ENCODE assay signal across 9 mouse cellular contexts in the genomic region with DNA sequence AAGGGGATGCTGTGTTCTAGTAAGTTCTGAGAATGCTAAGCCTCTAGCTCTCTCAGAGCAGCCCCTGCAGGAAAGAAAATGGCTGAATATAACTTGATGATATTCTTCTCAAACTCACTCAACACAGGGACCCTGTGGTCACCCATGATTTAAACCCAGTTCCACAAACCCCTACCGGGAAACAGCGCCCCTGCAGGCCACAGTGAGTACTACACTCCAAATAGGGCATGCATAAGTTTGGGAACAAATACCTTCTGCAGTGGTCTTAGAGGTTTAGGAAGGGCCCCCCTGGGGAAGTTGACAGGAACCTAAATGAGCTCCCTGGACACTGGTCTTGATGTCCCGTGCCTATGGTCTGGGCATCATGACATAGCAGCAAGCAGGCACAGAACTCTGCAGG. TPM values are rescaled to one million over a fixed set of nuclear protein-coding genes. Genes with fewer than 3 reads are reported as not detected.
DNase-seq lines count a peak whose midpoint lies in the region; ATAC-seq lines count a peak whose summit lies in the region.
"Had no signal": no experiment of that assay in that cellular context is flagged by ENCODE, and none has a peak within 500 bp of the region (broad histone marks: within the 10 kb centered on the region; RNA-seq: fewer than 3 reads in every experiment).

No protein-coding gene starts in this region.

- 52% methylated on average over 3 of the region's 3 CpGs for WGBS in midbrain, embryonic 10.5 days
- 49% methylated on average over 3 of the region's 3 CpGs for WGBS in midbrain, embryonic 16.5 days

- ATAC-seq in midbrain, embryonic 16.5 days, result no peak
- peak; percentile 74 for ATAC-seq in granulocyte monocyte progenitor cell, adult 5-6 weeks (replicated peaks; ENCODE audit: poor library complexity, severe bottlenecking)

- no peak overlapping the region for H3K9ac ChIP-seq in midbrain, embryonic 16.5 days (ENCODE audit: low read depth, low read length)
- H3K9ac ChIP-seq: liver, embryonic 13.5 days had no signal

- no peak overlapping the region for H3K4me2 ChIP-seq in midbrain, embryonic 16.5 days (ENCODE audit: low read length)
- H3K4me2 ChIP-seq: liver, embryonic 13.5 days had no signal

- DNase-seq in embryo, embryonic 11 days, result peak; percentile 18
- DNase-seq in embryo, embryonic 10 days (ENCODE audit: low spot score), result no peak
- DNase-seq in midbrain, embryonic 10.5 days (ENCODE audit: low spot score), result peak; percentile 33
- DNase-seq in thymus, postnatal 0 days (ENCODE audit: low spot score), result peak; percentile 35
- DNase-seq in gastrocnemius, postnatal 36 days, result no peak
- DNase-seq in ovary, postnatal 36 days (ENCODE audit: low spot score), result no peak
- DNase-seq: liver, embryonic 13.5 days had no signal

- no peaks in the 10 kb centered on the region for H3K4me1 ChIP-seq in midbrain, embryonic 10.5 days
- H3K4me1 ChIP-seq in midbrain, embryonic 16.5 days (ENCODE audit: control insufficient read depth, insufficient read depth, low read length), result peaks cover 5% of the 10 kb centered on the region; the same call in 1 of the 2 replicates
- H3K4me1 ChIP-seq: liver, embryonic 13.5 days had no signal

- no peaks in the 10 kb centered on the region for H3K27me3 ChIP-seq in midbrain, embryonic 10.5 days (ENCODE audit: low read depth, poor library complexity, severe bottlenecking)
- no peaks in the 10 kb centered on the region for H3K27me3 ChIP-seq in midbrain, embryonic 16.5 days (ENCODE audit: control insufficient read depth, insufficient read depth, low read depth, low read length)
- H3K27me3 ChIP-seq: liver, embryonic 13.5 days had no signal

- H3K9me3 ChIP-seq in midbrain, embryonic 10.5 days (replicated peaks), result no peaks in the 10 kb centered on the region
- no peaks in the 10 kb centered on the region for H3K9me3 ChIP-seq in midbrain, embryonic 16.5 days (replicated peaks; ENCODE audit: control insufficient read depth, low read length, poor library complexity, severe bottlenecking)
- H3K9me3 ChIP-seq: liver, embryonic 13.5 days had no signal

- H3K27ac ChIP-seq in midbrain, embryonic 10.5 days (replicated peaks), result no peak overlapping the region
- H3K27ac ChIP-seq in midbrain, embryonic 16.5 days (ENCODE audit: low read length), result no peak overlapping the region
- H3K27ac ChIP-seq: liver, embryonic 13.5 days had no signal

- intact Hi-C loops in gastrocnemius, postnatal 36 days (cut with DNase I), result no loop called here

- H3K36me3 ChIP-seq in midbrain, embryonic 10.5 days, result 0 out of 2 replicates have a peak, but pooled peaks cover 2% of the 10 kb centered on the region
- H3K36me3 ChIP-seq in midbrain, embryonic 16.5 days (ENCODE audit: control insufficient read depth, insufficient read depth, low read length), result no peaks in the 10 kb centered on the region
- H3K36me3 ChIP-seq: liver, embryonic 13.5 days had no signal

- H3K4me3 ChIP-seq in midbrain, embryonic 10.5 days, result no peak overlapping the region
- no peak overlapping the region for H3K4me3 ChIP-seq in midbrain, embryonic 16.5 days (ENCODE audit: low read depth, low read length)
- H3K4me3 ChIP-seq: liver, embryonic 13.5 days had no signal

RNA-seq across cellular contexts. Expression of a gene that starts 19.3 kb away (rescaled TPM):
- 1.4 TPM in 2 replicates for polyA plus RNA-seq in midbrain, embryonic 10.5 days (2016; fragmentation: Nextera tagmentation; extraction: Ambion mirVana)
- polyA plus RNA-seq in midbrain, embryonic 16.5 days (2015; fragmentation: Nextera tagmentation; extraction: Ambion mirVana), result 4.3 and 5.6 TPM in 2 replicates
- total RNA-seq in granulocyte monocyte progenitor cell, adult 5-6 weeks (2014; fragmentation: Nextera tagmentation), result not detected in 2 replicates
- total RNA-seq in granulocyte monocyte progenitor cell, adult 5-6 weeks (2017), result not detected in 2 replicates
- 2.4 TPM in 2 replicates for polyA plus RNA-seq in thymus, postnatal 0 days (2015; fragmentation: Nextera tagmentation; extraction: Ambion mirVana)
- 1 to 10 TPM; 1.3 to 1.9 TPM for total RNA-seq in gastrocnemius, postnatal 36 days (2021)

Comparison
In these comparisons a context has a peak if more than half of its experiments do, and no peak if none do; other contexts are left out.
1. DNase-seq: peak in embryo, embryonic 11 days (single experiment), midbrain, embryonic 10.5 days (single experiment) and thymus, postnatal 0 days (single experiment); none in embryo, embryonic 10 days (single experiment), gastrocnemius, postnatal 36 days (0 of 2) and ovary, postnatal 36 days (single experiment).